Mouse (Mus musculus): ENCODE measurements around the gene Sfrp5.

Gene Sfrp5

DNA sequence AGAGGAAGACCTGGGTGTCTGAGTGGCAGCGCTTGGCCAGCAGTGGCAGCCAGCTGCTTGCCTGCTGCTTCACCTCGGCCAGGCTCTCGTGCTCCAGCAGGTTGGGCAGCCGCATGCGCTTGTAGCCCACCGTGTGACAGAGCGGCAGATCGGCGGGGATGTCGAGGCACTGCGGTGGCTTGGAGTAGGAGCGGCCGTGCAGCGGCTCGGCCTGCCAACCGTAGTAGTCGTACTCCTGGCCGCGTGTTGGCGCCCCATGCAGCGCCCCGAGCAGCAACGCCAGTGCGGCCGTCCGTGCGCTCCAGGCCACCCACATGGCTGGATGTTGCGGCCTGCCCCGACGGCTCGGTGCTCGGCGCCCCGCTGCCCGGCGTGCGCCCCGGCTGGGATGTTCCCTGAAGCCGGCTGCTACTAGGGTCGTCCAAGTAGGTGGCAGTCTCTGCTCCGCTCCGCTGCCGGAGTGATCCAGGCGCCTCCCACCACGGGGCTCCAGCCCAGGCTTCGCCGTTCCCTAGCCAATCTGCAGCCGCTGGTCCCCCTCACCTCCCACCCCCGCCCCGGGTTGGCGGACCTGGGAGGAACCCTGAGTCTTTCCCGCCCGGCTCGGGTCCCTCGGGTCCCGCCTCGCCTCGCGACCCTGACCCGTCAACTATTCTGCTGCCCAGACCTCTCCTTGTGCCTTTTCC, at the start of gene Sfrp5:
Gene Sfrp5 (minus strand): TSS at position 557 of the 686 bp plus-strand sequence.
- DNase-seq (ENCODE audit: low spot score in 2 of 2), result no peak

DNA sequence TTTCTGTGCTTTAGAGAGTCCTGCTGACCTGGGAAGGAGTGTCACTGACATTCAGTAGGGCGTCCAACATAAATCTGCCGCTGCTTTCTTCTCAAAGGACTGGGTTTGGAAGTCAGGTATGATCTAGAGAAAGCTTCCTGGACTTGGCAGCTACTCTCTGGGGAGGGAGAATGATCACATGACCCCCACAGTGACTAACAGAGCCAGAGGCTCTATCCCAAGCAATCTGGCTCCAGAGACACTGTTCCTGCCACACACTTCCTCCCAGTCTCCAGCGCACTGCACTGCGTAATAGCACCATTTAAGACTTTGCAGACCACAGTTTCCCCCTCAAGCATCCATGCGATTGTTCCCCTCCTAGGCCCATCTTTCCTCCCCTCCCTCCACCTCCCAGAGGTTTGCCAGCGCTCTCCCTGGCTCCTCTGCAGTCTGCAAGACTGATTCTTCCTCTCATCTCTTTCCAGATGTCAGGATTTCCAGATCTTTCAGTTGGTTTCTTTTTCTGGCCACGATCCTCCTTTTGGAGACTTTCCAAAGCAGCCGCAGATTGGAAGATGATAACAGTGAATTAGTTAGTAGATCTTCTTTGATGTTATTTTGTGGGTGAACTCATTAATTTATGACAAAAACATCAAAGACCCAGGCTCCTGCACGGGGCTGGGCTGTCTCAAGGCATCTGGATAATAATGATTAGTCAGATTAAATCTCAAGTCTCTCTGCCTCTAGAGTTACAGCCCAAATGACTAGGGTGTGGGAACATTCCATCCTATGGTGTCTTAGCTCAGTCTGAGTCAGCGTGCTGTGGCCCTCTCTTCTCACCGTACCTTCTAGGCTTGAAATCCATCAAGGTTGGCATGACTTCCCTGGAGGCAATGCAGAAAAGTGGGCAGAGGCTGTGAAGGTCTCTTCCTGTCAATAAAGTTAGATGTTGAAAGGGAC, 48.2 kb upstream of the Sfrp5 start:
- DNase-seq (ENCODE audit: low spot score in 2 of 2), result no peak

DNA sequence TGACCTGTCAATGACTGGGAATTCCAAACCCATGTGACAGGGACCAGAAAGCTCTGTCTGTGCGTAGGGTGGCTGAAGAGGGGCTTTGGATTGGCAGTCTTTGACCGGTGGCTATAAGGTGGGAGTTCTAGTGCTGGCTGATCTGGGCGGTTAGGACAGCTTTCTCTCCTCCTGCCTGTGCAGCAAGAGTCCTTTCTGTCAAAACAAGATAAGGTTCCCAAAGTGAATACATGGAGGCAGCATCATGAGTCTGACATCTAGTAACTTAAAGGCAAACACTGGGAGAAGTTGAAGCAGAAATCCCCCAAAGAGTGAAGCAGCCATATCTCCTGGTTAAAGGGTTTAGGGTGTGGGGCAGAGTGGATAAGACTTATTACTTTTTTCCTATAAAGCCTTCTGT, 45.5 kb upstream of the Sfrp5 start, which contains the start of gene Golga7b:
Gene Golga7b (plus strand): TSS at position 56 of the 400 bp plus-strand sequence.
- DNase-seq (ENCODE audit: low spot score in 2 of 2), result no peak

DNA sequence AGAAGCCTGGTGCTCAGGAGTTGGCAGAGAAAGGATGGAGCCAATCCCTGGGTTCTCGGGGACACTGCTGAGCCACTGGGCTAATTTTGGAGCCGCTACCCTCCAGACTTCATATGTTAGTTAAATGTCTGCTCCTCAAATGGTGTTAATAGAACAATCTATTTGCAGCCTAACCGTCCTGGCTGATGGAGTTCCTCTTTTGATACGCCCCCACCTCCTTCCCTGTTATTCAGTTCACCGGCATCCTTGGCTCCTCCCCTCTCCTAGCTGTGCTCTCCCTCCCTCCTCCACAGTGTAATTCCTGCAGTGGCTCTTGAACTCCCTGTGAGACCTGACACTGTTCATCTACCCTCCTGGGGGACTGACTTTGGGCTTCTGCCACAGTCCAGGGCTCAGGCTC, 44.6 kb upstream of the Sfrp5 start:
- DNase-seq (ENCODE audit: low spot score in 2 of 2), result no peak

DNA sequence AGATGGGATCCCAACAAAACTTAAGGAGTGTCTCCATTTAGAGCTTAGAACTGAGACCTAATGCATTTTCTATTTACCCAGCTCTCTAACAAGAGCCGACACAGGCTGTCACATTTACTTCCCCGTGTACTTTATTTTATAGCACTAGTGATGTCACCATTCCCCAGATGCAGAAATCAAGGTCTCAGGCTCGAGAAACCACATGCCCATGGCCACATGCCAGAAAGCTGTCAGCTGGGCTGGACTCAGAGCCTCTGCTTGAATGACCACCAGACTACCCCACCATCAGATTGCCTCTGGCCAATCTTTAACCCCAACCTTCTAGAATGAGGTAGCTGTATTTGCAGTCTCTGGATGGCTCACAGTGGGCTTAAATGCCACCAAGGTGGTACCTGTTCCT, 41.3 kb upstream of the Sfrp5 start:
- DNase-seq (ENCODE audit: low spot score in 2 of 2), result no peak

DNA sequence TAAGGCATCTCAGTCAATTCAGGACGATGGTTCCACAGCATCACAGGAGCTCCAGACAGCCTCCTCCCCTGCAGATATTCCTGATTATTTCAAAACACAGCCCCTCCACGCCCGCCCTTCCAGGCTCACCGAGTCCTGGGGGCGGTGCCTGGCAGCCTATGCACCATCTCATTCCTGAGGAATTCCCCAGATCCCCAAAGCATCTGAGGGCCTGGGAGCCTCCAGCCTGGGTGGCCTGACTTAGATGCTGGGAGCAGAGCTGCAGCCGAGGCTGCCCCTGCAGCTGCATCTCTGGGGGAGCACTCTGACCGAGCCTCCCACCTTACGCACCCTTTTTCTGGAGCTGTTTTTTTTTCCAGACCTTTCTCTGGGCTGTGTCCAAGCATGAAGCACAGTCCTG, 38.8 kb upstream of the Sfrp5 start:
- no peak for DNase-seq (ENCODE audit: low spot score in 2 of 2)

DNA sequence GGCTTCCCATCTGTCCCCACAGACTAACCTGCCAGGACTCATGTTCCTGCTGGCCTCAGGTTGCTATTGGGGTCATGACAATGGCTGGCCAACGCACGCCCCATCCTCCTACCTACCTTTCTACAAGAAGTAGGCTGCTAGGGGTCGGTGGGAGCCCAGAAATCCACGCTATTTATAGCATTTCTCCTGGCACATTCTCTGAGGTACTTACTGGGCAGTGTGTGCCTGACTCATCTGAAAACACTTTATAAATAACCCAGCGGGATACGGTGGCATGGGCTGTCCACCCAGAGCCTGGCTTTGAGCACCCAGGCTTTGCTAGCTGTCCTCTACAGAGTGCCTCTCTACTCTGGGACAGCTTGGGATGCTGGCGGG, 36.3 kb upstream of the Sfrp5 start:
- no peak for DNase-seq (ENCODE audit: low spot score in 2 of 2)

DNA sequence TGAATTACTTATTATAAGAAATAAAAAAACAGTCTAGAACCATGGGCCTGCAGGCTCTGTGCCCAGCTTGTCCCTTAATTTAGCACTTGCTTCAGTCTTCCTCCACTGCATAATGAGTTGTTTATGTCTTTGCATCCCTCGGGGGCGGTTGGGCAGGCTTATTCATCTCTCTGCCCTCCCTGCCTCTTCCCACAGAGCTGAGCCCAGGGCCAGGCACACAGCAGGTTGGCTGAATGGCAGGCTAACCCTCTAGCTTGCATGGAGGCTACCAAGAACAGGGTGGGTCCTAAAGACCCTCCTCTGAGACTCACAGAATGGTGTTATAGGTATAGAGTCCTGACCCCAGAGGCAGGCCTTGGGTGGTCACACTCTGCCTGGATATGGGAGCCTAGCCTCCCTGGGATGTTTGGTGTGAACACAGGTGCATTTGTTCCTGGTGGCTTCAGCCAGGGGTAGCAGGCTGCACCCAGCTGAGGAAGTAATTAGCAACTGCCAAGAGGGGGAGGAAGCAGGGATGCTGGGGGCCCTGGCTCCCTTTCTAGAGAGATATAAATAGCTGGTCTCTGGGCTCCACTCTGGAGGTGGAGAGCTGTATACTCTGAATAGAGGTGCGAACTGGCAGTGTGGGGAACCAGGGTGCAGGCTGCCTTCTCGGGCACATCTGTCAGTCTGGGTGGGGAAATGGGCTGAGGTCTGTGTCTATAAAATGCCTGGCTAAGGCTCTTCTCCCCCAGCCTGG, 35.7 kb upstream of the Sfrp5 start:
- no peak for DNase-seq (ENCODE audit: low spot score in 2 of 2)

DNA sequence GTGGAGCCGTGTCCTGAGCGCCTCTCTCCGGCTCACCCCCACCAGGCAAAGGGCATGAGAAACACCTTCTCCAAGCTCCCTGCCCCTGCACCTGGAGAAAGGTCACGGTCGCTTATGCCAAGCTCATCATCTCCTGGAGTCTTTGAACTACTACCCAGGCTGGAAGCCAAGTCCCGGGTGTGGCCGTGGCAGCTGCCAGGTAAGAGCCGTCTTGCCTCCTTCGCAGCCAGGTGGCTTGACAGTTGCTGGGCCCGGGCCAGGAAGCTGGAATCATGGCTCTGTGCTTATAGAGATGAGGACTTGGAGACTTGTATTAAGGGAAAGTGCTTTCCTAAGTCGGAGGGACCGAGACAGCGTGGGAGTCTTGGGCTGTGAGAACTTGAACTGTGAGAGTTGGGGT, 28.9 kb upstream of the Sfrp5 start:
- no peak for DNase-seq (ENCODE audit: low spot score in 2 of 2)

DNA sequence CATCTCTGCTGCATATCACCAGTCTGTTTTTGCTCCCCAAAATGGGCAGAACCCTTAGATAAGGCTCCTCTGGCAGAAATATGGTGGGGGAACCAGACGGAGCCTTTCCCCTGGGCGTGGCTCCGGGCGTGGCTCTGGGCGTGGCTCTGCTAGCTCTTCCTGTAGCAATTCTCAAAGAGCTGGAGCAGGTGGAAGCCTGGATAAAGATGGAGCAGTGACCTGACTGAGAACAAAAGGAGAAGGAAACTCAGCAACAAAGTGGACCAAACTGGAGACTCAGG, 28.2 kb upstream of the Sfrp5 start:
- DNase-seq (ENCODE audit: low spot score in 2 of 2), result no peak

DNA sequence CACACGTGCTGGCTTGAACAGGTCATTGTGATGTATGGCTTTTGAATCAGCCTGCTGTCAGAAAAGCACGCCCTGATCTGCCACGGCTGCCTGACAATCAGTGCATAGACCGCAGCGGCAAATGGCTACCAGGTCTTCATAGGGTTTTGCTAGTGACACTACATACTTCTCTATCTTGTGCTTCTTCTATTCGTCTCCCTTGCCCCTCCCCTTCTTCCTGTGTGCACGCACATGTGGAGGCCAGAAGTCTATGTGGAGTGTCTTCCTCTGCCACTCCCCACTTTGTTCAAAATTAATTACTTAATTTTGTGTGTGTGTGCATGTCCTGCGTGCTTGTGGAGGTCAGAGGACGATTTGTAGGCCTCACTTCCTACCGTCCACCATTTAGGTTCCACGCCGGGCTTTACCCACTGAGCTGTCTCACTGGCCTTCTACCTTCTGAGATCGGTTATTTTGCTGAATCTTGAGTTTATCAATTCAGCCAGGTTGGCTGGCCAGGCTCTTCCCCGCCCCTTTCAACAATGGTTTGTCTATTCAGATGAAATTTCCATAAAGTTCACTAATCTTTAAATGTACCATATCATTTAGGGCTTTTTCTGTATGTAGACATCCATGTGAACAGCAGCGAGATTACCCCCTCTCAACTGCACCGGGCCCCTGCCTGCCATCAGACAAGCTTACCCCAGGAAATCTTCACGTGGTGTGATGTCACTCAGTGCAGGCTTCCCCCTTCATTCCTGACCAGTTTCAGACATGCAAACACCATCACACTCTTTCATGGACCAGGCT, 27.6 kb upstream of the Sfrp5 start:
- no peak for DNase-seq (ENCODE audit: low spot score in 2 of 2)

DNA sequence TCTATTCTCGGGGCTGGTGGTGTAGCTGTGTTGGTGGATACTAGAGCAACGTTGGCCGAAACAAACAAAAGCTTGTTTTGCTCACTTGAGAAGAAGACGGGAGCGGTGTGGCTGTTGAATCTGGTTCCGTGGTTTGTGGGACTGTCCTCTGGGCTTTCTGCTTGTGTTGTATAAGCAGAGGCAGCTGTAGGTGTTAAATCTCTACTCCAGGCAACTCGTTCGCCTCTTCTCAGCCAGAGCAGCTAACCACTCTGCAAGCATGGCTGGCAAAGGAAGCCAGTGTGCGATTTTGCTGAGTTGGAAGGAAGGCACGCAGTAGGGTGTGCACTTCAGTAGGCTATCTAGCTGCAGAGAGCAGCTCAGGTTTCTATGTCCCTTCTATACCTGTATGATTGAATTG, 24.4 kb upstream of the Sfrp5 start:
- DNase-seq (ENCODE audit: low spot score in 2 of 2), result no peak

DNA sequence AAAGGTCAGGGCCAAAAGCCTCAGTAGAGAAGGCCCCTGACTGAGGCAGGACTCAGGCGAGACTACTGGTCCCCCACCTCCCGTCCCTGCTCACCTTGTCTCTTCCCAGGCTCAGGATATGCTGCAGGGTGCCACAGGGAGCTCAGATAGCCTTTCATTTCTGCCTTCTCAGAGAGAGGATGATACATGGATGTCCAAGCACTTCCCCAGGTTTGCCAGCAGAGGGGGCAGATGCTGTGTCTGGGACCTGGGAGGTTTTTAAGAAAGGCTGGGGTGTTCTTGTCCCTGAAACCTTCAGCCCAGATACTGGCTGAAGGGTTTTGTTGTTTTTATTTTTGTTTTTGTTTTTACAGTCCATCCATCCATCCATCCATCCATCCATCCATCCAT, 15.3 kb upstream of the Sfrp5 start:
- DNase-seq (ENCODE audit: low spot score in 2 of 2), result no peak

DNA sequence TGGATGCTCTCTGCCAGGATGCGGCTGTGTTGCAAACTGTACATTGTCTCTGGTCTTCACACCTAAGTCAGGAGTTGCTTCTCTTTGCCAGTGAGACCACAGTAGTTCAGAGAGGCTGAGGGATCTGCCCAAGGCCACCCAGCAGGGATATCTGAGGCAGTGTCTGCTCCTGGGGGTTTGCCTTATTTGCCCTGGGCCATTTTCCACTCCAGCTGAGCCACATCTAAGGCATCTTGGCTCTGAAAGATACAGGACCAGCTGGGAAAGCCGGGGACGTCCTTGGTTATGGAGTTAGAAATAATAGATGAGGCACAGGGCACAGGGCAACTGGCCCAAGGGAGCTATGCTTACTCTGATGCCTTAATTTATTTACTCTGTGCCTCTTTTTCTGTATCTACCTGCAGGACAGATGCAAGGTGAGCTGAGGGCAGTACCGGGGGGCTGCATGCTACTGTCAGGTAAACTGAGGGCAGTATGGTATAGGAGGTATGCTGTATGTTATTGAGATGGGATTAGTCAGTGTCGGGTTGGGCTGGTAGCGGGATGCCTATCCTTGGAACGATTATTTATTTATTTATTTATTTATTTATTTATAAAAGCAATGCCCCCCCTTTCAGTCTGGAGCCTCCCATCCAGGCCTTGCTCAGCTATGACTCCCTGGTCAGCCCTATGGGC, 14.8 kb upstream of the Sfrp5 start:
- no peak for DNase-seq (ENCODE audit: low spot score in 2 of 2)

DNA sequence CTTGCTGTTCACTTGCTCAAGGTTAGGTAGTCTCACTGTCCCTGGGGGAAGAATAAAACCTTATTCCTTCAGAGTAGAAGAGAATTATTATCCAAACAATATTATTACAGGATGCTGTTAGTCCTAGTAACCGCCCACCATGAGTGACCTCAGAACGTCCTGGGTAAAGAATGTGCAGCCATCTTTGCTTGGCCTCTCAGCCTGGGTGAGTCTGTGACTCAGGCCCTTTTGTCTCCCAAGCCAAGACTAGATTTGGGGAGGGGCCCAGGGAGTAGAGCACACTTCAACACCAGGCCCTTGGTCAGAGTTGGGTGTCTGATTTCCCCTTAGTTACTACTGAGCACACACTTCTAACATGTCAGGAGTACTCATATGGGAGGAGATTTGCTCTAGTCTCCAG, 12.5 kb upstream of the Sfrp5 start:
- DNase-seq (ENCODE audit: low spot score in 2 of 2), result no peak

DNA sequence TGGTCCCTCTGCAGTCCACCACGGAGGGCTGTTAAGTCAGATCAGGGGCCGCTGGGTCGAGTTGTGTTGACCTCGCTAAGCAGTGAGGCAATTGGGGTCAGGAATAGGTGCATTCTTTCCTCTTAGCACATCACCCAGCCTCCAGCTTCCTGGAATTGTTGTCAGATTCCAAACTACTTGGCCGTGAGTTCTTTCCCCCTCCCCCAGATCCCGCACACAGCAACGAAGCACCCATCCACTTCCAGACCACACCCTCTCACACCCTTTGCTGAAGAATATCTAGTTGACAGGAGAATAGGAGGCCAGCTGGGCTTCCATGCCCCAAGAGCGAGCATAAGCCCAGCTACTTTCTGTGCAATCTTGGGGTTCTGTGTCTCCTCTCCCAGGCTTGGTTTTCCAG, 9.9 kb upstream of the Sfrp5 start:
- no peak for DNase-seq (ENCODE audit: low spot score in 2 of 2)

DNA sequence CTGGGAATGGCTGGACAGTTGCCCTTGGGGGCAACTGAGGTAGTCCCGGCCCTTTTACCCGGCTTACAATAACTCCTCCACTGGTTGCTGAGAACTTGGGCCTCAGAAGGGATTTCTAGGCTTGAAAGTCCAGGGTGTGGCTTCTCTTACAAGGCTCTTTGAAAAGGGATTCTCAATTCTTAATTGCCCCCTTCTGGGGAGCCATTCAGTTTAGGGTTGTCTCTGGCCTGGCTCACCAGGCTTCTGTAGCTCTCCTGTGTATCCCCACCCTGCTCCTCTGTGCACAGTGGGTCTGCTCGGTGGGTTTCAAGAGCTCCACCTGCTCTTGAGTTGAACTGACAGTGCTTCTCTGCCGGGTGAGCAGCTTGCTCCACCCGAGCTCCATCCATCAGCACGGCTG, 7.9 kb upstream of the Sfrp5 start:
- DNase-seq (ENCODE audit: low spot score in 2 of 2), result no peak

DNA sequence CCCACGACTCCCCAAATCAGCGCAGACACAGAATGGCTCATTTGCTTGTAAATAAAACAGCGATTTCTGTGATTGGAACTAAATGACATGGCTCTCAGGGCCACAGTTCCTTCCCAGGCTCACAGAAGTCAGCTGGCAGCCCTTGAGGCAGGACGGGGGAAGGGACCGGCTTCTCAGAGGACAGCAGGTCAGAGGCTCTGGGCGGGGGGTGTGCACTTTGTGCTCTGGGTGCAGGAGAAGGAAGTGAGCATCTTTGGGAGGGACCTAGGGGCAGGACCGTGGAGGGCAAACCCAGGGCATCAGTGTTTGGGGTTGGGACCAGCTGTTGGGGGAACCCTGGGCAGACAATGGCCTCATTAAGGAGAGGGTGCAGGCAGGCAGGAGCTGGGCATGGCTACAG, 7.4 kb upstream of the Sfrp5 start:
- no peak for DNase-seq (ENCODE audit: low spot score in 2 of 2)

DNA sequence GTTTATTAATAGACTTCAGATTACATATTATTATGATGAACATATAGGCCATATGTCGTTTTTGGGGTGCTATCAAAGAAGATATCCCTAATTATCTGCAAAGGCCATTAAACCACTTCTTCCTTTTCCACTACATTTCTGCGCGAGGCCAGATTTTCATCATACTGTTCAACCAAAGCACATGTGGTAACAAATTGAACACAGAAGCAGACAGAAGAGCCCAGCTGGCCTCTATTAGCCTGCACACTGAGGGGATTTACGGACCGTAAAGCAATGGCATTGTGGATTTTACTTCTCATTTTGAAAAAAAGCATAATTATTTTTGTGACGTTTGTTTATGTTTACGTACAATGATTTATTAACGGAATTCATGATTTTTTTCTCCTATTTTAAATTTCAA, 3.1 kb upstream of the Sfrp5 start:
- no peak for DNase-seq (ENCODE audit: low spot score in 2 of 2)

DNA sequence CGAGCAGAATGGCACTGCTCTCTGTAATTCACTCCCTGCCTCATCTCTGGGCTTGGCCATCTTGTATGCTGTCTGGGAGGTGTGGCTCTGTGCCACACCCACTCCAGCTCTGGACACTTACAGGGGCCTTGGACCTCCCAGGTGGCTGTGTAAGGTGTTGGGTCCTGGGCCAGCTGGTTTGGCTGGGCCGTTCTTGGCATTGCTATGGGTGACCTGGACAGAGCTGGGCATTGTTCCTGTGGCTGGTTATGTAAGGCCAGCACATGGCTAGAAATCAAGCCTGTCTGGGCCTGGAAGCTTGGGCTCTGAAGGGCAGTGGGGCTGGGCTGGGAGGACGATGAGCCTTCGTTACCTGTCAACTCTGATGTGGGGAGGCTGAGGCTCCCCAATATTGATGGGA, 2.3 kb upstream of the Sfrp5 start:
- DNase-seq (ENCODE audit: low spot score in 2 of 2), result no peak

DNA sequence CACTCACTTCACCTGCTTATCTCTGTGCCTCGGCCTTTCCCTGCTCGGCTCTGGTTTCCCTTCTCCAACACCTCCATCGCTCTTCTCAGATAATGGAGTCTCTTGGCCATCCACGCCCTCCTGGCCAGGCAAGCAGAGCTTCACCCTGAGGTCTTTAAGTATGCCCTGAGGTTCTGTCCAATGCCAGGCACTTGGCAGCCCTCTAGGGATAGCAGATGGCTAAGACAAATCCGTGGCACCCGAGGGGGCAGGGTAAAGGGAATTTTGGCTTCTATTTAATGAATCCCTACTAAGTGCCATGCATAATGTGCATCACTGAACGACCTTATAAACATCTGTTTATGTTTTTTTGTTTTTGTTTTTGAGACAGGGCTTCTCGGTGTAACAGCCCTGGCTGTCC, 415 bp upstream of the Sfrp5 start:
- no peak for DNase-seq (ENCODE audit: low spot score in 2 of 2)

All from urinary bladder, postnatal 4 days (tissue).